Mouse (Mus musculus) large intestine, adult 2 months (tissue): ENCODE data around the gene Klf17. TPM values are rescaled to one million over a fixed set of nuclear protein-coding genes. Genes with fewer than 3 reads are reported as not detected.

ENCODE experiments used
- polyA plus RNA-seq: library from polyadenylated mRNA; depleted of rRNA; stranded (reverse); fragments of >200 nt; gene quantifications from 2 replicates; pipeline ENCODE4 v1.2.3, GENCODE M21; 2012; rRNA removed

Gene Klf17
- polyA plus RNA-seq, 1 experiment = 0.04 TPM

Other genes with a start within 250 kb of the Klf17 start
- gene Eri3, start 215.3 kb downstream of the Klf17 start, polyA plus RNA-seq = 44.1 and 49.2 TPM in 2 replicates
- 16.2 and 17.1 TPM in 2 replicates for gene Dmap1, start 83.4 kb downstream of the Klf17 start, polyA plus RNA-seq
- not detected in 2 replicates for gene Gm12845, start 41.2 kb downstream of the Klf17 start, polyA plus RNA-seq
- 15.7 and 22.3 TPM in 2 replicates for gene Slc6a9, start 68.9 kb upstream of the Klf17 start, polyA plus RNA-seq
- gene Ccdc24, start 106.9 kb upstream of the Klf17 start, polyA plus RNA-seq = 1.3 and 1.6 TPM in 2 replicates
- 6.2 and 6.8 TPM in 2 replicates for gene B4galt2, start 117.8 kb upstream of the Klf17 start, polyA plus RNA-seq
- 364 and 392 TPM in 2 replicates for gene Atp6v0b, start 121.7 kb upstream of the Klf17 start, polyA plus RNA-seq
- gene Dph2, start 126.4 kb upstream of the Klf17 start, polyA plus RNA-seq = 13.4 and 15.2 TPM in 2 replicates
- 41.0 and 42.9 TPM in 2 replicates for gene Ipo13, start 149.4 kb upstream of the Klf17 start, polyA plus RNA-seq
- 1.2 and 1.3 TPM in 2 replicates for gene Artn, start 164.1 kb upstream of the Klf17 start, polyA plus RNA-seq